Mouse (Mus musculus): ENCODE measurements around the gene Mep1a.

- TF ChIP-seq CTCF (IDR thresholded peaks at IDR 0.05): peak; percentile 85
- TF ChIP-seq POLR2A (IDR thresholded peaks at IDR 0.05; ENCODE audit: insufficient read depth, low read depth, low read length): no peak
These were observed 42.1 kb downstream of the Mep1a start for GRCm38 (mm10) chr17:43460245-43461181.
